Mouse (Mus musculus): ENCODE results near the gene Fasn.
A peak's percentile ranks its signal among the peaks of the same experiment; 100 is the strongest.

The Fasn gene

GRCm38 (mm10) chr11:120826016-120826953 lies 1.9 kb upstream of the Fasn start:
- DNase-seq: peak in 1 of 2 experiments; percentile 11

- DNase-seq: peak in 1 of 2 experiments; percentile 35
Observed at GRCm38 (mm10) chr11:120825289-120825863, 1.0 kb upstream of the Fasn start.

DNA sequence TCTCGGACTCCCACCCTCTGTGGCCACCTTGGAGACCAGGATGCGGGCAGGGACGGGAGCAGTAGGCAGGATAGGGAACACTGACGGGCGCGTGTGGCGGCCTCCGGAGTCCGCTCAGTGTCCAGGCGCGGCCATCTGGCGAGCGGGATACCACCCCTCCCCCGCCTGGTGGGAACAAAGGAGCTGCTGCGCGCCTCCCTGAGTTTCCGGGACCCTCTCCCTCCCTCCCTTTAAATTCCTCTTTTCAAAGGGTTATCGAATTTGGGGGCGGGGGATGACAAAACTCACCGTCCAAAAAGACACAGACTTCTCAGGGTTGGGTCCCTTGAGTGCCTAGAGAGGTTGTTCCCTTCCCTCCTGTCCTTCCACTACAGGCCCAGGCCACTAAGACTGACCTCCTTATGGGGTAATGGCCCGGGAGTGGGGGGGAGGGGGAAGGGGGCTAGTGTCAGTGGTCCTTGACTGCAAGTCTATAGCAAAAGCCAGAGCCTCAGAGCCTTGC lies 491 bp upstream of the Fasn start:
- no peak for DNase-seq

DNA sequence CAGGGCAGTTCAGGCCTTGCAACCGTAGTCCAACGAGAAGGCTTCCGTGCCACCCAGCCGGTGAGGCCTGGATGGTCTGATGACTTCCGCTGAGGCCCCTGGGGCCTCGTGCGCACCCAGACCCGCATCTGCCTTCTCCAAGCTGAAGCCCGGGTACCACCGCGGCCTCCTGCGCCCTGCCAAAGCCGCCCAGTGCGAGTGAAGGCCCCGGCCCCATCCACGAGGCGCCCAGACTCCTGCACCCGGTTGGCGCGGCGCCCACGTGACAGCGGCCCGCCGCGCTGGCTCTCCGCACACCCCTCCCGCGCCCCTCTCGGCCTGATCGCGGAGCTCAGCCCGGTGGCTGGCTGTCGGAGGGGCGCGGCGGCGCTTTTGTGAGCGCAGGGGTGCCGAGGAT lies 798 bp downstream of the Fasn start:
- no peak for DNase-seq

DNA sequence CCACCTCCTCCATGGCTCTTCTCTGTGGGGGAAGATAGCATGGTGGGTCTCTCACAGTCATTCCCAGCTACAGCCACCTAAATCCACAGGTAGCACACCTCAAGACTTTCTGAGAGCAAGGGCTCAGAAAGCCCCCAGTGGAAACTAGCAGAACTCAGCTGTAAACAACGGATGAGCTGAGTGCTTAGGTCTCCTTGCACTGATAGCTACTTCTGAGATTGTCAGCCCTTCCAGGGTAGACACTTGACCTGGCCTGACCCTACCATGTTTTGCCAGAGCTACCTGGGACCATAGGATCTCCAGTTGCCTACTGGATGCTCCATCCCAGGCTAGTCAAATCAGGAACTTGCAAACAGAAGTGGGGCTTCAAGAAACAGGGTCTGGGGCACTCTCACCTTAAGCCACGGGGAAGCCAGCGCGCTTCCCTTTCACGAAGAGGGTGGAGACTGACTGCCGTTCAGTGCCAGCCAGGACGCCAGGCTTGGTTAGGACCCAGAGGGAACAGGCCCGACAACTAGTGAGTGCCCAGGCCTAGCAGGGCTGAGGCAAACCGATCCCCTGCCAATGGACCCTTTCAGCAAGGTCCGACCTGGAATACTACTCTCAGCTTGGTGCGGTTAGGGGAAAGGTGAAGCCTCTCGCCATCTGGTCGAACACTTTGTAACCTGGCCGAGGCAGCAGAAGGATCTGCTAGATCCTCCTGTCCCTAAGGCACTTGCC lies 1.4 kb downstream of the Fasn start:
- peak in 1 of 2 experiments; percentile 50 for DNase-seq

GRCm38 (mm10) chr11:120822321-120822720 lies 2.0 kb downstream of the Fasn start:
- peak in 1 of 2 experiments; percentile 15 for DNase-seq

- peak in 1 of 2 experiments; percentile 21 for DNase-seq
Observed at GRCm38 (mm10) chr11:120821076-120821922, 3.0 kb downstream of the Fasn start.

DNA sequence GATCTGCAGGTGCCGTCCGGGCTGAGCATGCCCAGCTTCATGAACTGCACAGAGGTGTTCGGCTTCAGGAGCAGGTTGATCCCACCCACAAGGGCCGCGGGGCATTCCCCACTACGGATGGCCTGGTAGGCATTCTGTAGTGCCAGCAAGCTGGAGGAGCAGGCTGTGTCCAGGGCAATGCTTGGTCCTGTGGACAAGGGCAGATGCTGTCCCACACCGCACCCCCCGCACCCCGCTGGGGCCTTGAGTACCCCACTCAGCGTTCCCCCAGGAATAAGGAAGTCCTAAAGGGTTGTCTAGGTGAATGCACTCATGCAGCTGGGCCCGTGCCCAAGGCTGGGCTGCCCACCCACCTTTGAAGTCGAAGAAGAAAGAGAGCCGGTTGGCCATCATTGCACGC lies 3.8 kb downstream of the Fasn start:
- DNase-seq: peak in 1 of 2 experiments; percentile 17

DNA sequence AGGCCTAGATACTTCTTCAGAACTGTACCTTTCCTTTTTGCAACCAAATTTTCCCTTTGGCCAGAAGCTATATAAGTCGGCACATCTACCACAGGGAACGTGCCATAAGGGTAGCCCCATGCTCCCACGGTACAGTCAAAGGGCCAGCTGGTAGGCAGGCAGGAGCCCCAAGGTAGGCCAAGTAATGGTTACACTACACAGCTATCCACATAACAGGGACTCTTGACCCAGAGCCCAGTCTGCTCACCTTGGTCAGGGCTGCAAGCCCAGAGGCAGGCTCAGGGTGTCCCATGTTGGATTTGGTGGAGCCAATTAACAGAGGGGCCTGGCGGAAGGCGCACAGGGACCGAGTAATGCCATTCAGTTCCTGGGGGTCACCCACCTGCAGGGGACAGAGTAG lies 4.8 kb downstream of the Fasn start:
- peak; percentile 55 to 65 for DNase-seq

- peak in 1 of 2 experiments; percentile 7 for DNase-seq
Observed at GRCm38 (mm10) chr11:120818251-120818650, 6.1 kb downstream of the Fasn start.

DNA sequence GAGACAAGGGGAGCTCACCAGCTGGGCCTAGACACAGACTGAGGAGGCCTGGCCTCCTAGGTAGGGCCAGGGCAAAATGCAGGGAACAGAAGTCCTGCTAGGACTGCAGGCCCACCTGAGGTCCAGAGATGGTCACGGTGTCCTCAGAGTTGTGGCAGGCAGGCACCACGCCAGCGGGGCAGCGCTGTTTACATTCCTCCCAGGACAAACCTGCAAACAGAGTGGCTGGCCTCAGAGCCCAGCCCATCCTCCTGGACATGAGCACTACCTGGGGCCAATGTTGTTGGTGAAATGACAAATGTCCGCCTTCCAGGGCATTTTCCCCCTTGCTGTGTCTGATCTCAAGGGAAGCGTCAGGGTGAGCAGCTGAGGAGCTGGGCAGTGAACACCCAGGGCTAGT lies 7.0 kb downstream of the Fasn start:
- DNase-seq: peak in 1 of 2 experiments; percentile 6

DNA sequence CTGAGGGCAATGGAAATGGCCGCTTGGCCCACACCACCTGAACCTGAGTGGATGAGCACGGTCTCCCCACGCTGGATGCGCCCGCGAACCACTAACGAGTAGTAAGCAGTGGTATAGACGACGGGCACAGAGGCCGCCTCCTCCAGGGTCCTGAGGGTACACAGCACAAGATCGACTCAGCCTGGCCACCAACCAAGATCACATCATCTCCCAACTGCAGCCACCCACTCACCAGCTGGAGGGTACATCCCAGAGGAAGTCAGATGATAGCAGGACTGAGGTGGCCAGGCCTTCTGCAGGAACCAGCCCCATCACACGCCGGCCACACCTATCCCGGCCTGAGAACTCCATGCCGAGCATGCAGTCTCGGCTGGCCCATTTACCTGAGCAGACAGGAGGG lies 12.3 kb downstream of the Fasn start:
- DNase-seq: no peak

- no peak for DNase-seq
Observed at GRCm38 (mm10) chr11:120808010-120808409, 16.3 kb downstream of the Fasn start.

DNA sequence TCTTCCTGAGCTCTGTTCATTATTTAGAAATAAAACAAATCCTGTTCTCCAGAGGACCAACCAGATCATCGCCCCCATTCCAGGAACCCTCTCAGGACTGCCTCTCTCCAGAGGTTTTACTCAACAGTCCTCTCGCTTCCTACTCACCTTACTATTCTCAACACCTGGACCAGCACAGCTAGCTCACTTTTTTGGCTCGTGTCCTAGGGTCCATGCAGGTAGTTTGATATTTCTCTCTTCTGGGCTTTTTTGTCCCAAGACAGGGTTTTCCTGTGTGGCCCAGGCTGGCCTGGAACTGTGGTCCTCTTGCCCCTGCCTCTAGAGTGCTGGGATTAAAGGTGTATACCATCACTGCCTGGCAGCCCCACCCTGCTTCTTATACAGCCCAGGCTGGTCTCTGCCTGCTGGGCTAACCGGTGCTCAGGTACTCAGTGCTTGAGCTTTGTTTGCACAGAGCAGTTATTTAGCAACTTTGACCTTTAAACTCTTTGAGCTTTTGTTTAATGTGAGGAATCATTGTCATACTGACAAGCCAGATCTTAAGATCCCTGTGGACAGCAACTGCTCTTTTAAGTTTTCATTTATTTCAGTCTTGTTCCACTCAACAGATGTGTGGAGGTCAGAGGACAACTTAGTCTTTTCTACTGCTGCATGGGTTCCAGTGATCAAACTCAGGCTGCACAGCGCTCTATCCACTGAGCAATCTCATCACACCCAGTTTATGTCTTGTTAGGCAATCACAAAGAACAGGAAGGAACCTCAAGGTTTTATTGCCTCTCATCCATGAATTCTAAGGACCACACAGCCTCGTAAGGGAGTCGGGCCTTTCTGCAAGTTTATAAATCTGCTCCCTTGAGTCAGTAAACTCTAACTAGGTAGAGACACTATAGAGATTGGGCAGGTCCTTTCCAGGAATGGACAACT lies 18.7 kb downstream of the Fasn start:
- no peak for DNase-seq

DNA sequence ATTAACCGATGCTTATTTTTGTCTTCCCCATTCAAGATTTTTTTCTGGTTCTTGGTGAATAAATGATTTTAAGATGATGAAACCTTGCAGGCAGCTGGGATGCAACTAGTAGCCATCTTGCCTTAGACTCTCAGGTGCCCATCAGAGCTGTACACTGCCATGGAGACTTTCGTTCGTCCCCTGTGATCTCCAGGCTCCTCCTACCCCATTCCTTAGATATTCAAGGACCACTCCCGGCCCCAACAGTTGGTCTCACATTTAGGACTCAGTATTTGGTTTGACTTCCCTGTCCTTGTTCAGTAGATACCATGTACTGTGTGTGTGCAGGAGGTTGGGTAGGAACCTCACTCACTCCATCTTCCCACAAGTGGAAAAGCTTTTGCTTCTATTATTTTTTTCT lies 19.6 kb downstream of the Fasn start:
- DNase-seq: no peak

DNA sequence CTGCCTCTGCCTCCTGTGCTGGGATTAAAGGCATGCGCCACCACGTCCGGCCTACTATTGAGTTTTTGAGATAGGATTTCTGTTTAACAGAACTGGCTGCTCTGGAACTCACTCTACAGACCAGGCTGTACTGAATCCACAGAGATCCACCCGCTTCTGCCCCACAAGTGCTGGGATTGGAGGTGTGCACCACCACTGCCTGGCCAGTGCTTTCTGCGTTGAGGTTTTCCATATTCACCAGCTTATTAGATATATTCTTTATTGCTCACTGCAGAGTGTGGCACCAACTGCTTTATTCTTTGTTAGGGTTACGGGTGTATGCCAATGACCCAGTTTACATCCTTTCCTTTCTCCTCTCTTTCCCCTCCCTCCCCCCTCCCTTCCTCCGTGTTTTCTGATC lies 20.1 kb downstream of the Fasn start:
- no peak for DNase-seq

GRCm38 (mm10) chr11:120800061-120800904 lies 24.1 kb downstream of the Fasn start:
- DNase-seq: peak; percentile 89

DNA sequence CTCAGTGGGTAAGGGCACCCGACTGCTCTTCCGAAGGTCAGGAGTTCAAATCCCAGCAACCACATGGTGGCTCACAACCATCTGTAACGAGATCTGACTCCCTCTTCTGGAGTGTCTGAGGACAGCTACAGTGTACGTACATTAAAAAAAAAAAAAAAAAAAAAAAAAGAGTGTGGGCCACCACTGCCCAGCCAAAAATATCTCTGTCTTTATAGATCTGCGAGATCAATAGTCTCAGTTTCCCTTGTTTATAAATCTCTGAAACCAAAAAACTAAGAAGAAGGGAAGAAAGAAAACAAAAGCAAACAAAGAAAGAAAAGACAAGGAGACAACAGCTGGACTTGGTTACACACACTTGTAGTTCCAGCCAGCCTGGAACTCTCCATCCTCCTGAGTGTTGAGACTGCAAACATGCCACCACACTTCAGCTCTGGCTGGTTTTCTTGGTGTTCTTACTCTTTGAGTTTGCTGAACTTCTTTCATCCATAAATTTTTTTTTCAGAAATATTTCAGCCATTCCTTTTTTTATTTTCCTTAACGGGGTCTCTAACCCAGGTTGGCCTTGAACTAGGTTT lies 24.9 kb downstream of the Fasn start:
- no peak for DNase-seq

- no peak for DNase-seq
Observed at GRCm38 (mm10) chr11:120798244-120798643, 26.1 kb downstream of the Fasn start.

DNA sequence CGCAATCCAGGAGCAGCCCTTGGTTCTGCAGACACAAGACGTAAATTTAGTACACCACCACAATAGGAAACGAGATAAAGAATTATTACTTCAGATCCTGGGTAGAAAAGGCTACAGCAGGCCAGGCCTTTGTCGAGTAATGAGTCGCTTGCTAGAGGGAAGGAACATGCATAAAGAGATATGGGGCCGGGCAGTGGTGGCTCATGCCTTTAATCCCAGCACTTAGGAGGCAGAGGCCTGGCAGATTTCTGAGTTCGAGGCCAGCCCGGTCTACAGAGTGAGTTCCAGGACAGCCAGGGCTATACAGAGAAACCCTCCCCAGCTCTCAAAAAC lies 27.8 kb downstream of the Fasn start:
- no peak for DNase-seq

Data from cerebellum, adult 18-20 months (tissue).